Mouse (Mus musculus): Measurements from ENCODE around the gene Gmnn. TPM values are rescaled to one million over a fixed set of nuclear protein-coding genes. Genes with fewer than 3 reads are reported as not detected.

Gmnn gene
- total and polyA plus RNA-seq, 2 experiments from 2014 or later, result 28.2 to 71.7 TPM

DNA sequence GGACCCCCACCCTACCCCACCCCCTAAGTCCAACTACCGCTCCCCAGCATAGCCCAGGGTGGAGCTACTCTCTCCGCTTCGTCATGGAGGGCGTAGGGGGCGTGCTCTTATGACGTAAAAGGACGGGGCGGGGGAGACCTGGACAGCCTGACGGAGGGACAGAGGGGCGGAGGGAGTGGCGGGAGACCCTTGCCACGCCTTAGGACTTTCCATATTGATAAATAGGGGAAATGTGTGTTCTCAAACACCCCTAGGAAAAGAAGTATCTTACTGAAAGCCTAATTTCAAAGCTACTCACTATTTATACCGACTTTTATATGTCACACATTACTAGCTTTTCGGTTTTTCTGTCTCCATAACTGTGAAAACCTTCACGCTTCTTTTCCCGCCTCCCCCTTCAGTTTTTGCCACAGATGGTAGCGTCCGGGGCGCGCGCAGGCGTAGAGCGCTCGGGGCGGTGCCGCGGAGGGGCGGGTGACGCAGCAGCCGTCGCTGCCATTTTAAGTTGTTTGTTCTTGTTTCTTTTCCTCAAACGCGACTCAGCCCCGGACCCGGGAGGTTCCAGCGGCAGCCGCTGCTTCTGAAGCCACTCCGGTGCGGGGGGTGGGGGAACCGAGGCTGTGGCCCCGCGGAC is 39.1 kb upstream of the Gmnn start:
- peak; percentile 97 for ATAC-seq (ENCODE audit: insufficient read depth, low read depth)
- DNase-seq (ENCODE audit: low spot score), result peak; percentile 98
- under 1% methylated on average over 42 of the region's 42 CpGs for WGBS

GRCm38 (mm10) chr13:24799925-24800673 is 38.4 kb upstream of the Gmnn start:
- Histone ChIP-seq H3K9ac (replicated peaks; ENCODE audit: low read depth, low read length) (peak overlapping the region; percentile 63), H3K9me3 (replicated peaks; ENCODE audit: control insufficient read depth, low read length) (no peaks in the 10 kb centered on the region), H3K27me3 (ENCODE audit: control insufficient read depth, insufficient read depth, low read length) (no peaks in the 10 kb centered on the region), H3K4me1 (ENCODE audit: control insufficient read depth, insufficient read depth) (peaks cover 19% of the 10 kb centered on the region), H3K4me2 (ENCODE audit: low read depth, low read length) (peak overlapping the region; percentile 86), H3K36me3 (replicated peaks; ENCODE audit: control insufficient read depth, insufficient read depth, low read length) (no peaks in the 10 kb centered on the region; the same call in 1 of the 2 replicates), H3K4me3 (ENCODE audit: low read depth, low read length) (peak overlapping the region; percentile 92), H3K27ac (ENCODE audit: low read depth) (peak overlapping the region; percentile 100)
- no peak for TF ChIP-seq CTCF (IDR thresholded peaks at IDR 0.05; ENCODE audit: low read depth)
- TF ChIP-seq EP300 (IDR thresholded peaks at IDR 0.05; ENCODE audit: low read depth), result no peak
- peak; percentile 47 for DNase-seq (ENCODE audit: low spot score)
- under 1% methylated on average over 31 of the region's 31 CpGs for WGBS
- ATAC-seq (ENCODE audit: insufficient read depth, low read depth), result peak; percentile 9

More for the DNA sequence above, 39.1 kb upstream of the Gmnn start:
- Histone ChIP-seq H3K27ac (ENCODE audit: low read depth) (peak overlapping the region; percentile 100), H3K9ac (replicated peaks; ENCODE audit: low read depth, low read length) (peak overlapping the region; percentile 98), H3K4me3 (ENCODE audit: low read depth, low read length) (peak overlapping the region; percentile 92), H3K36me3 (replicated peaks; ENCODE audit: control insufficient read depth, insufficient read depth, low read length) (no peaks in the 10 kb centered on the region; the same call in 1 of the 2 replicates), H3K27me3 (ENCODE audit: control insufficient read depth, insufficient read depth, low read length) (no peaks in the 10 kb centered on the region), H3K9me3 (replicated peaks; ENCODE audit: control insufficient read depth, low read length) (no peaks in the 10 kb centered on the region), H3K4me2 (ENCODE audit: low read depth, low read length) (peak overlapping the region; percentile 86), H3K4me1 (ENCODE audit: control insufficient read depth, insufficient read depth) (peaks cover 25% of the 10 kb centered on the region)
- TF ChIP-seq EP300 (IDR thresholded peaks at IDR 0.05; ENCODE audit: low read depth) (peak; percentile 74), CTCF (IDR thresholded peaks at IDR 0.05; ENCODE audit: low read depth) (no peak)

DNA sequence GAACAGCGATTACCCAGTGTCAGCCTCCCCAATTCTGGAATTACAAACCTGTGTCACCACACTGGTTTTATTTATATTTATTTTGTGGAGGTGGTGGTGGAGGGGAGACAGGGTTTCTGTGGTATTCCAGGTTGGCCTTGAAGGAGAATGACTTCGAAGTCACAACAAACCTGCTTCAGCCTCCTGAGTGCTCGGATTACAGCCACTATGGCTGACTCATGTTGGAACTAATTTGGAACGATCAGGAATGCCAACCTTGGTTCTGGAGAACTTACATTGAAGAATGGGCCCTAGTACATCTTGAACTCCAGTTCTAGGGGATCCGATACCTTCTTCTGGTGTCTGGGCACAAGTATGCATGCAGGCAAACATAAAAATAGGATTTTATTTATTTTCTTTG is 37.7 kb upstream of the Gmnn start:
- Histone ChIP-seq H3K27ac (ENCODE audit: low read depth) (peak overlapping the region; percentile 100), H3K36me3 (replicated peaks; ENCODE audit: control insufficient read depth, insufficient read depth, low read length) (no peaks in the 10 kb centered on the region), H3K4me1 (ENCODE audit: control insufficient read depth, insufficient read depth) (peaks cover 15% of the 10 kb centered on the region), H3K27me3 (ENCODE audit: control insufficient read depth, insufficient read depth, low read length) (no peaks in the 10 kb centered on the region), H3K4me3 (ENCODE audit: low read depth, low read length) (peak overlapping the region; percentile 92), H3K4me2 (ENCODE audit: low read depth, low read length) (peak overlapping the region; percentile 86), H3K9me3 (replicated peaks; ENCODE audit: control insufficient read depth, low read length) (no peaks in the 10 kb centered on the region), H3K9ac (replicated peaks; ENCODE audit: low read depth, low read length) (peak overlapping the region; percentile 63; the same call in 1 of the 2 replicates)
- DNase-seq (ENCODE audit: low spot score) (no peak), ATAC-seq (ENCODE audit: insufficient read depth, low read depth) (no peak)
- no peak for TF ChIP-seq CTCF (IDR thresholded peaks at IDR 0.05; ENCODE audit: low read depth)
- no peak for TF ChIP-seq EP300 (IDR thresholded peaks at IDR 0.05; ENCODE audit: low read depth)
- 65% methylated on average over 5 of the region's 5 CpGs for WGBS

DNA sequence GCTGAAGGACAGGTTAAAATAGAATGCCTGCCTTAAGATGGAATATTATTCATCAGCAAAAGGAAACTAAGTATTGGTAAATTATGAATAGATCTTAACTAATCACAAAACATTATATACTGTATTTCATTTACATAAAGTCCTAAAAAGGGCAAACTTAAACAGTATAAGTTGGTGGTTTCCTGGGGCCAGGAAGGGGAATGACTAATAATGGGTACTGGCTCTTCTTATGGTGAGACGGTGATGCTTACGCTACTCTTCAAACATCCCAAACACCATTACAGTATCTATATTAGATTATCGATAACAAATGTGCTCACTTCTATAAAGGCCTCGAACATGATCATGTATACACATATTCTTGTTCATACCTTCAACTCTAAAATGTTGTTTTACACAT is 37.0 kb upstream of the Gmnn start:
- TF ChIP-seq CTCF (IDR thresholded peaks at IDR 0.05; ENCODE audit: low read depth) (no peak), EP300 (IDR thresholded peaks at IDR 0.05; ENCODE audit: low read depth) (no peak)
- no peak for DNase-seq (ENCODE audit: low spot score)
- WGBS, result 98% methylated on average over 4 of the region's 4 CpGs
- H3K27me3 ChIP-seq (ENCODE audit: control insufficient read depth, insufficient read depth, low read length), result no peaks in the 10 kb centered on the region
- H3K36me3 ChIP-seq (replicated peaks; ENCODE audit: control insufficient read depth, insufficient read depth, low read length), result no peaks in the 10 kb centered on the region
- no peak overlapping the region for H3K27ac ChIP-seq (ENCODE audit: low read depth)
- no peak overlapping the region for H3K4me2 ChIP-seq (ENCODE audit: low read depth, low read length)
- H3K9ac ChIP-seq (replicated peaks; ENCODE audit: low read depth, low read length), result no peak overlapping the region
- H3K9me3 ChIP-seq (replicated peaks; ENCODE audit: control insufficient read depth, low read length), result no peaks in the 10 kb centered on the region
- peaks cover 9% of the 10 kb centered on the region; the same call in 1 of the 2 replicates for H3K4me1 ChIP-seq (ENCODE audit: control insufficient read depth, insufficient read depth)
- H3K4me3 ChIP-seq (ENCODE audit: low read depth, low read length), result no peak overlapping the region
- no peak for ATAC-seq (ENCODE audit: insufficient read depth, low read depth)

- no peaks in the 10 kb centered on the region for H3K9me3 ChIP-seq (replicated peaks; ENCODE audit: control insufficient read depth, low read length)
- DNase-seq (ENCODE audit: low spot score) (no peak), ATAC-seq (ENCODE audit: insufficient read depth, low read depth) (no peak)
- no peaks in the 10 kb centered on the region for H3K4me1 ChIP-seq (ENCODE audit: control insufficient read depth, insufficient read depth)
- no peak overlapping the region for H3K9ac ChIP-seq (replicated peaks; ENCODE audit: low read depth, low read length)
- H3K4me2 ChIP-seq (ENCODE audit: low read depth, low read length), result no peak overlapping the region
- TF ChIP-seq EP300 (IDR thresholded peaks at IDR 0.05; ENCODE audit: low read depth) (no peak), CTCF (IDR thresholded peaks at IDR 0.05; ENCODE audit: low read depth) (no peak)
- H3K4me3 ChIP-seq (ENCODE audit: low read depth, low read length), result no peak overlapping the region
- WGBS, result 61% methylated on average over 9 of the region's 9 CpGs
- no peaks in the 10 kb centered on the region for H3K27me3 ChIP-seq (ENCODE audit: control insufficient read depth, insufficient read depth, low read length)
- no peak overlapping the region for H3K27ac ChIP-seq (ENCODE audit: low read depth)
- H3K36me3 ChIP-seq (replicated peaks; ENCODE audit: control insufficient read depth, insufficient read depth, low read length), result no peaks in the 10 kb centered on the region
Observed at GRCm38 (mm10) chr13:24792411-24793045, 30.8 kb upstream of the Gmnn start.

Measured in heart, postnatal 0 days (tissue).